Mouse (Mus musculus): ENCODE results near the gene Tspan7.

Gene Tspan7

GRCm38 (mm10) chrX:10556899-10557298 lies 71.9 kb downstream of the Tspan7 start:
- no peak for DNase-seq

GRCm38 (mm10) chrX:10557596-10557995 lies 72.6 kb downstream of the Tspan7 start:
- DNase-seq, result no peak

GRCm38 (mm10) chrX:10558625-10559024 lies 73.7 kb downstream of the Tspan7 start:
- no peak for DNase-seq

- peak; percentile 24 to 28 for DNase-seq
These were observed 80.9 kb downstream of the Tspan7 start for GRCm38 (mm10) chrX:10565811-10566210.

- peak; percentile 44 for DNase-seq
These were observed 89.6 kb downstream of the Tspan7 start for GRCm38 (mm10) chrX:10574523-10574922.

- DNase-seq, result no peak
These were observed 90.4 kb downstream of the Tspan7 start for GRCm38 (mm10) chrX:10575406-10575805.

GRCm38 (mm10) chrX:10576349-10576748 lies 91.4 kb downstream of the Tspan7 start:
- DNase-seq, result peak in 1 of 2 experiments; percentile 11

GRCm38 (mm10) chrX:10577356-10577755 lies 92.4 kb downstream of the Tspan7 start:
- no peak for DNase-seq

GRCm38 (mm10) chrX:10582731-10583130 lies 97.8 kb downstream of the Tspan7 start:
- no peak for DNase-seq

GRCm38 (mm10) chrX:10592244-10592643 lies 107.3 kb downstream of the Tspan7 start:
- DNase-seq, result peak; percentile 45 to 59

- no peak for DNase-seq
These were observed 108.6 kb downstream of the Tspan7 start for GRCm38 (mm10) chrX:10593561-10593960.

GRCm38 (mm10) chrX:10617119-10617518 lies 132.2 kb downstream of the Tspan7 start:
- DNase-seq, result peak; percentile 24 to 29

- no peak for DNase-seq
These were observed 156.1 kb downstream of the Tspan7 start for GRCm38 (mm10) chrX:10641062-10641461.

Measured in cerebellum, postnatal 36 days (tissue).